Mouse (Mus musculus) lung, adult 2 months (tissue): ENCODE results near the gene Patj.

Experiments used
- CTCF ChIP-seq: fragments of 200-500 bp; IDR thresholded peaks from 2 replicates; pipeline ENCODE4 v1.5.1; 2011; ENCODE audit warnings: mild to moderate bottlenecking, low read length, control low read depth; ENCODE audit not compliant: insufficient read depth
- POLR2A ChIP-seq: fragments of 200-500 bp; IDR thresholded peaks from 2 replicates; pipeline ENCODE4 v1.6.1; 2011; ENCODE audit warnings: low read depth, mild to moderate bottlenecking, control low read depth, low read length, borderline replicate concordance; ENCODE audit errors: extremely low read depth

DNA sequence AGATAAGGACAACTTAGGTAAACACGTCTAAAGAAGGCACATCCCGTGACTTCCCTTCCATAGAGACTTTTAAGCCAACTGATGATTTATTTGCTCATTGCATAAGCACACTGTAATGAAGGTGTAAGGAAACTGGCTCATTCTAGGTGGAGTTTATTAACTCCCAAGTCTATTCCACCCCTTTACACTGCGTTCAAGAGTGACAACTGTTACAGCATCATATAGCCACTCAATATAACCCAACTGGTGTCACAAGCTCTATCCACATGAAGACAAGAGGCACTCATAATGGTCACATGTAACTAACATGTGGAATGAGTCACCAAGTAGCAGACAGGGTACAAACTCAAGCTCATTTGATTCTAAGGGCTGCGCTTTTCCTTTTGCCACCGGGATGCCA, 47.0 kb upstream of the Patj start:
- TF ChIP-seq CTCF (no peak), POLR2A (no peak)
